Mouse (Mus musculus) embryonic facial prominence, embryonic 10.5 days (tissue): ENCODE measurements around the gene Tufm. TPM values are rescaled to one million over a fixed set of nuclear protein-coding genes. Genes with fewer than 3 reads are reported as not detected.
"Not testable (repeated sequence)": the region's sequence is repeated elsewhere in the genome, so short reads cannot be mapped to it uniquely, and the experiment has no call there.

Experiments
- DNase-seq: peaks from one replicate; pipeline ENCODE4 v3.0.0-alpha.2; 2017; ENCODE audit warnings: low spot score
- H3K27ac ChIP-seq: fragments of 300-500 bp; sonication (generic); replicated peaks from 2 replicates; pipeline ENCODE4 v1.5.1; 2016; ENCODE audit warnings: mild to moderate bottlenecking
- H3K27me3 ChIP-seq: fragments of 300-500 bp; sonication (generic); replicated peaks from 2 replicates; pipeline ENCODE4 v1.6.1; 2016; ENCODE audit warnings: low read depth, mild to moderate bottlenecking; ENCODE audit not compliant: poor library complexity, severe bottlenecking
- H3K36me3 ChIP-seq: fragments of 300-500 bp; sonication (generic); replicated peaks from 2 replicates; pipeline ENCODE4 v1.6.1; 2016; ENCODE audit warnings: mild to moderate bottlenecking, moderate library complexity
- H3K4me1 ChIP-seq: fragments of 300-500 bp; sonication (generic); 2 replicates; pipeline ENCODE4 v1.6.1; 2016
- H3K4me3 ChIP-seq: fragments of 300-500 bp; sonication (generic); 2 replicates; pipeline ENCODE4 v1.5.1; 2016; ENCODE audit warnings: mild to moderate bottlenecking, moderate library complexity
- H3K9me3 ChIP-seq: fragments of 300-500 bp; sonication (generic); 2 replicates; pipeline ENCODE4 v1.6.1; 2016; ENCODE audit warnings: mild to moderate bottlenecking
- WGBS: fragments of 180-500 bp; shearing (Covaris S2); methylation state at CpG from one replicate; pipeline ENCODE4 v1.1.7; 2016; 5-methylcytosine and 5-hydroxymethylcytosine counted together
- polyA plus RNA-seq: library from polyadenylated mRNA; unstranded; fragments of >200 nt; fragmentation: Nextera tagmentation; extraction: Ambion mirVana; gene quantifications from 2 replicates; pipeline ENCODE4 v1.2.1, GENCODE M21; 2016

Gene Tufm
- polyA plus RNA-seq, 1 experiment from 2014 or later, result 169 TPM

DNA sequence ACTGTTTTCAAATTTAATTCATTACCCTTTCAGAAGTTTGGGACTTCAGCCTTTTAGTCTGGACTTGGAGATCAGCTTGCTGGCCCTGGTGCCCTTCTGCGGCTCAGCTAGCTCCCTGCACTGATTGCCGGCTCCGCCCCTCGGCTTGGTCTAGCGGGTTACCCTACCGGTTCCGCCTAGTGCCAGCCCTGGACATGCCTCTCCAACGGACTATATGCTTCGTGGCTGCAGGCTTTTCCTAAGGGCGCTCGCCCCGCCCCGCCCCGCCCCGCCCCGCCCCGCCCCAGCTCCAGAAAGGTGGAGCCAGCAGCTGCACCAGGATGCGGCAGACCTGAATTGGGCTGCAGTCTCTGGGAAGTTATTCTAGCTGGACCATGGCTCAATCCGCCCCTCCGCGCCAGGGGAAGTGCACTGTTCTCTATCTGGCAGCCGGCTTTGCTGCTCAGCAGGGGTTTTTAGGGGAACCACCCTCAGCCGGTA is 4.7 kb upstream of the Tufm start:
- Histone ChIP-seq H3K27me3 (no peaks in the 10 kb centered on the region), H3K27ac (peak overlapping the region; percentile 73), H3K36me3 (no peaks in the 10 kb centered on the region), H3K4me3 (peak overlapping the region; percentile 54), H3K4me1 (peaks cover 11% of the 10 kb centered on the region), H3K9me3 (peaks cover 3% of the 10 kb centered on the region; the same call in 1 of the 2 replicates)
- WGBS, result under 1% methylated on average over 23 of the region's 23 CpGs
- DNase-seq, result peak; percentile 93

DNA sequence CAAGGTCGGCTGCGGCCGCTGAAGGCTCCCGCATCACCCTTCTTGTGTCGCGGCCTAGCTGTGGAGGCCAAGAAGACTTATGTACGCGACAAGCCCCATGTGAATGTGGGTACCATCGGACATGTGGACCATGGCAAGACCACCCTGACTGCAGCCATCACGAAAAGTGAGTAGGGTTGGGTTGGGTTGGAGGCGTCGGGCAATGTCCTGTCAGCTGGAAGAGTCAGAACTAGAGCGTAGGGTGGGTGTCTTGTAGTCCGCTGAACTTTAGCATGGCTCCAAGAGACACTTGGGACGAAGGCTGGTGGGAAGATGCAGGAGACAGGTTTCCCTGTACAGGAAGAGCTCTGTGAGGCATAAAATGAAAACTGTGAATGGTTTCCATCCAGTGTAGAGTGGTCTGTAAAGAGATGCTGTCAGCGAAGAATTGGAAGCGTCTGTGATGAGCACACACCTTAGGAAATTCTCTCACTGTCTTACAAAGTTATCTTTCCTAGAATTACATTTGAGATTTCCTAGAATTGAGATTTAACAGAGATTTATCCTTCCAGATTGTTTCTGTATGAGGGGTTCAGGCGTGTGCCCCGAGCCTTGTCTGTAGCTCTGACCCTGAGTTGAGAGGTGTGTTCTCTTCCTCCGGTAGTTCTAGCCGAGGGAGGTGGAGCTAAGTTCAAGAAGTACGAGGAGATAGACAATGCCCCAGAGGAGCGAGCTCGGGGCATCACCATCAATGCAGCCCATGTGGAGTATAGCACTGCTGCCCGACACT is 640 bp downstream of the Tufm start:
- not testable (repeated sequence) for H3K27me3 ChIP-seq, H3K9me3 ChIP-seq, DNase-seq
- Histone ChIP-seq H3K36me3 (peaks cover 45% of the 10 kb centered on the region), H3K27ac (peak overlapping the region; percentile 82), H3K4me1 (peaks cover 20% of the 10 kb centered on the region), H3K4me3 (peak overlapping the region; percentile 81)
- whole genome bisulfite sequencing, result 19% methylated on average over 25 of the region's 25 CpGs

DNA sequence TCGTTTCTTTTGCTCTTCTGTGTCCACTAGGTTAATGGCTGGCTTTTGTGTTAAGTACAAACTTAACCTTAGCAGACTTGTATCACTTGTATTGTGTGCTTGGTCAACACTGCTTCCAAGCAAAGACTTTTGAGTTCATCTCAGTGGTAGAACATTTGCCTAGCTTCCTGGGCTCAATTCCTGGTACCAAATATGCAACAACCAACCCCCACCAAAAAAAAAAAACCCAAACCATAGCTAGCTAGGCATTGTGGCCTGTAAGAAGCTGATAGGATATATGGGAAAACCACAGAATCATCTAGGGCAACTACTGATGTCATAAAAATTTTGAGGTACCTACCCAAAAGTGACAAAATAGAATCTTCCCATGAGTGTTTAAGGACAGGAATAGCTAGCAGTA is 3.8 kb downstream of the Tufm start:
- H3K4me3 ChIP-seq, result no peak overlapping the region
- no peak overlapping the region for H3K27ac ChIP-seq
- 88% methylated on average over 1 of the region's 1 CpGs for WGBS
- peaks cover 77% of the 10 kb centered on the region for H3K36me3 ChIP-seq
- no peaks in the 10 kb centered on the region for H3K27me3 ChIP-seq
- DNase-seq, result no peak
- H3K4me1 ChIP-seq, result peaks cover 15% of the 10 kb centered on the region
- no peaks in the 10 kb centered on the region for H3K9me3 ChIP-seq

DNA sequence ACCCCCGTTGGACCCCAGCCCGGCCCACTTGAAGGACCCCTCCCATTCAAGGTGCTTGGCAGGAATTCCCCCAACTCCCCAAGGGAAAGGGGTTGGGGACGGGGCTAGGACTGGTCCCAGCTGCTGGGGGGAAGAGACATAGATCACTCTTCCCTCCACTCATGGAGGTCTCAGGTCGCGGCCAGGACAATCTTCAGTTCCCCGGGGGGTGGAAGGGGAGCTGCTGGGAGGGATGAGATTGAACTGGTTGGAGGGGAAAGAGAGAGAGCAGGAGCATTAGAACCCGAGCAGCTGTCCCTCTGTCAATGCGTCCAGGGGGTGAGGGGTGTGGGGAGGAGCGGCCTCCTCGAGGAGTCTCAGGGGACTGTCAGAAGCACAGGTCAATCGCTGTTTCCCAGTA is 4.8 kb downstream of the Tufm start:
- peak overlapping the region; percentile 15; the same call in 1 of the 2 replicates for H3K4me3 ChIP-seq
- no peaks in the 10 kb centered on the region for H3K9me3 ChIP-seq
- no peak for DNase-seq
- no peaks in the 10 kb centered on the region for H3K27me3 ChIP-seq
- H3K27ac ChIP-seq, result no peak overlapping the region
- peaks cover 15% of the 10 kb centered on the region for H3K4me1 ChIP-seq
- 66% methylated on average over 11 of the region's 11 CpGs for WGBS
- H3K36me3 ChIP-seq, result peaks cover 87% of the 10 kb centered on the region

DNA sequence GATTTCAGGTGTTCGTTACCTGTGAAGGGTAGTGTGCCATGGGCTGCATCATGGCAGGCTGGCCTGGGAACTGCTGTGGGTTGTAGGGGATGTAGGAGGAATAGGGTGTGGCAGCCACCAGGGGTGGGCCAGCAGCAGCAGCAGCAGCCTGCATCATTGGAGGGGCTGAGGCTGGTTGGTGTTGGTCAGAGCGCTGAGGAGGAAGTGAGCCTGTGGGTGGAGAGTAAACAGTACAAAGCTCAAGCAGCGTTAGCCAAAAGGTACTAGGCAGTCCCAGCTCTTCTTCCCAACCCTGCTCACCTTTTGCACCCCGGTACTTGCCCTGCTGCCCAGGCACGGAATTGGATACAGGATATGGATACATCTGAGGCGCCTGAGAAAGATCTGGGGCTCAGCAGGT is 7.0 kb downstream of the Tufm start:
- 0 out of 2 replicates have a peak, but pooled peaks cover 4% of the 10 kb centered on the region for H3K4me1 ChIP-seq
- DNase-seq, result no peak
- no peaks in the 10 kb centered on the region for H3K27me3 ChIP-seq
- no peak overlapping the region for H3K27ac ChIP-seq
- peaks cover 100% of the 10 kb centered on the region for H3K36me3 ChIP-seq
- no peak overlapping the region for H3K4me3 ChIP-seq
- WGBS, result 86% methylated on average over 6 of the region's 6 CpGs
- H3K9me3 ChIP-seq, result no peaks in the 10 kb centered on the region

DNA sequence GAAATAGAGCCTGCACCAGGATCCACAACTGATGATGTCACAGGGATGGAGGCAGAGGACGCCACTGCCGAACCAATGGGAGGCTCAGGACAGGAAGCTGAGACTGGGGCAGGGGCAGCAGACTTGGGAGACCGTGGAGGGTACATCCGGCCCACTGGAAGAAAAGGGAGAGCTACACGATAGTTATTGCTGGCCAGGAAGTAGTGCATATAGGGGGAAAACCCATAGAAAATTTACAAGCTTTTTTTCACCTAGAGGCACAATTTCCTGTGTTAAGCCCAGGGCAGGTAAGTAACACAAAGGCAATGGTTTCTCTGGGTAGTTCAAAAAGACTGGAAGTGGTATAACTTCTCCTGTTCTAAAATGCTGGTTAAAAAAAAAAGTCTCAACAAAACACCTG is 9.3 kb downstream of the Tufm start:
- DNase-seq, result no peak
- Histone ChIP-seq H3K4me3 (no peak overlapping the region), H3K9me3 (no peaks in the 10 kb centered on the region), H3K36me3 (peaks cover 99% of the 10 kb centered on the region), H3K27me3 (no peaks in the 10 kb centered on the region), H3K27ac (no peak overlapping the region), H3K4me1 (peaks cover 10% of the 10 kb centered on the region)
- 89% methylated on average over 5 of the region's 5 CpGs for WGBS

DNA sequence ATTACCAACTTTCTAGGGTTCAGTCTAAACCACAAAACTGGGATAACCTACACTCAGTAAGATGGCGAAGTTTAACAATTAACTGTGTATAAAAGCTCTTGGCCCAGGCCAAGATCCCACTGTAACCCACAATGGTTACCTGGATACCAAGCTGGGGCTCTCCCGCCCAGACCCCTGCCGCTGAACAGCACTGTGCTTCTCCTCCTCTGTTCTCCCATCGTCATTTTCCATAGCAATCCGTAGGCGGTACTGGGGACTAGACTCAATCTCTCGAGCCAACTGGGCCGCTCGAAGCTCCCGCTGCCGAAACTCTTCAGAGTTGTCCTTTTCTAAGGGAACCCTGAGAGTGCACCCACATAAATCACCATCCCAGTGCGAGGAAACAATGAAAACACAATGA is 10.8 kb downstream of the Tufm start:
- WGBS, result 95% methylated on average over 12 of the region's 12 CpGs
- no peak for DNase-seq
- peaks cover 7% of the 10 kb centered on the region for H3K4me1 ChIP-seq
- H3K27ac ChIP-seq, result no peak overlapping the region
- peaks cover 84% of the 10 kb centered on the region for H3K36me3 ChIP-seq
- H3K9me3 ChIP-seq, result no peaks in the 10 kb centered on the region
- no peak overlapping the region for H3K4me3 ChIP-seq
- H3K27me3 ChIP-seq, result no peaks in the 10 kb centered on the region

DNA sequence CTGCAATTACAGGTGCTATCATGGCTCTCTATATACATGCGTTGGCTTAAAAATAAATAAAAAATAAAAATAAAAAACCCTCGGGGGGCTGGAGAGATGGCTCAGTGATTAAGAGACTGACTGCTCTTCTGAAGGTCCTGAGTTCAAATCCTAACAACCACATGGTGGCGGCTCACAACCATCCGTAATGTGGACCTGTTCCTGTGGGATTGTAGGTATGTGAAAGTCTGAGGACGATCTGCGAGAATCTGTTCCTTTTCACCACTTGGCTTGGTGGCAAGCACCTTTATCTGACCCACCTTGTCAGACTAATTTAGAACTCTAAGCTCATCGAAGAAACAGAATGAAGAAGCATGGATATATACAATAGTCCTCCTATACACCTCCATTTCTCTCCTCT is 12.3 kb downstream of the Tufm start:
- H3K9me3 ChIP-seq, result no peaks in the 10 kb centered on the region
- DNase-seq, result no peak
- no peaks in the 10 kb centered on the region for H3K27me3 ChIP-seq
- 95% methylated on average over 7 of the region's 7 CpGs for WGBS
- H3K27ac ChIP-seq, result no peak overlapping the region
- no peak overlapping the region for H3K4me3 ChIP-seq
- peaks cover 70% of the 10 kb centered on the region for H3K36me3 ChIP-seq
- H3K4me1 ChIP-seq, result peaks cover 13% of the 10 kb centered on the region

DNA sequence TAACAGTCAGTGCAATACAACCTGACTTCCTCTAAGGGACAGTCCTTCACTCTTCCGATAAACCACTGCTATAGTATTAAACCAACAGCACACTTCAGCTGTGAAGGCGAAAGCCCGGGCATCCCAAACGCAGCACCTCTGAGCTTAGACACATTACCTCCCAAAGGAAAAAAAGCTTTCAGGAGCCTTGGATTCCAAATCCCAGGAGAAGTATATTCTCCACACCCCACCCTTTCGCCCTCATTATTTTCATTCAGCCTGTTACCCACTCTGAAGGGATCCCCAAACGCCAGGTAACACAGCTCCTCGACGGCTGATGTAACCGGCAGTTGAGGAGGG is 14.5 kb downstream of the Tufm start:
- no peaks in the 10 kb centered on the region for H3K27me3 ChIP-seq
- no peak for DNase-seq
- peaks cover 47% of the 10 kb centered on the region for H3K36me3 ChIP-seq
- peaks cover 13% of the 10 kb centered on the region for H3K4me1 ChIP-seq
- H3K4me3 ChIP-seq, result peak overlapping the region; percentile 99
- WGBS, result 6% methylated on average over 9 of the region's 9 CpGs
- peak overlapping the region; percentile 100 for H3K27ac ChIP-seq
- no peaks in the 10 kb centered on the region for H3K9me3 ChIP-seq

DNA sequence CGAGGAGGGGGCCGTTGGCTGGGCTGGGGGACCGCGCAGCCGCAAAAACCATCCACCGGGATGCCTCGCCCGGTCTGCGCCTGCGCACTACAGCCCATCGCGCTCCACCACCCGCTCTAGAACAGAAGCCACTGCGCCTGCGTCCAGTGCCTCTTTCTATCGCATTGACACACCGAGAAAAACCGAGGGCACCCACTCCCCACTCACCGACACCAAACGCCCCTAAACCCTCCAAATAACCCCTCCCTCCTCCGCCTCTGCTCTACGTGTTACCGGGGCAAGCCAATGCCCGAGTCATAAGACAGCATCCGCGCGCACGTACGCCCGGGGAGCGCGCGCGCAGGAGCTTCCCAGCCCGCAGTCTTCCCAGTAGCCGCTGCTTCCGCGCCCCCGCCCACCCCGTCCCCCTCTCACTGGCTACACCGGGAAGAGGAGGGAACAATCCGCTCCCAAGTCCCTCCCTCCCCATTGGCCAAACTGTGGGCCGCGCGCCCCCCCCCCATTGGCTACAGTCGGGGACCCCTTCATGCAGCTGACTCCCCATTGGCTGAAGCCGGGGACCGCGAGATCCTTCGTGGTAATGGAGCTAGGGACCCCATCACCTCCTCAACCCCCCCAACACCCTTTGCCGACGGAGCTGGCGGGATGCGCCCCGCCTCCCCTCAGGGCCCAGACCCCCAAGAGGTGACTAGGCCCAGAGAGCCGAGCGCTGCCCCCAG is 15.0 kb downstream of the Tufm start:
- Histone ChIP-seq H3K9me3 (no peaks in the 10 kb centered on the region), H3K4me1 (peaks cover 13% of the 10 kb centered on the region), H3K4me3 (peak overlapping the region; percentile 99), H3K27me3 (no peaks in the 10 kb centered on the region), H3K36me3 (peaks cover 42% of the 10 kb centered on the region), H3K27ac (peak overlapping the region; percentile 100)
- DNase-seq, result peak; percentile 99
- WGBS, result under 1% methylated on average over 57 of the region's 57 CpGs

DNA sequence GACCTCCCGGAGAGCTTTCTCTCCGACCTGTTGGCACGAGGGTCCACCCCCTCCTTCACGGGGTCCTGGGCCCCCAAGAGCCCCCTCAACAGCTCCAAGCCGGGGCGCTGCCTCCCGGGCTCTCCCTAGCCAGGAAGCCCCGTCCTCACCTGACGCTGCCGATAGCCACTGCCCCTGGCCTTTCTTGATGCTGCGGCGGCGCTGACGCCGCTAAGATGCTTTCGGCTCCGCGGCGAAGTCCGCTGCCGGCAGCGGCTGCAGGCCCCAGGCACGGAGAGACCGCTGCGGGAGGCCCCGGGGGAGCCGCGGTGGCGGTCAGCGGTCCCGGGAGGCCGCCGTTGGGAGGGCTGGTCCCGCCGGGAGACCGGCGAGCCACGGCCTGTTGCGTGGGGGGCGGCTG is 15.6 kb downstream of the Tufm start:
- under 1% methylated on average over 40 of the region's 40 CpGs for WGBS
- Histone ChIP-seq H3K27ac (peak overlapping the region; percentile 100), H3K4me3 (peak overlapping the region; percentile 99), H3K27me3 (no peaks in the 10 kb centered on the region), H3K4me1 (peaks cover 13% of the 10 kb centered on the region), H3K9me3 (no peaks in the 10 kb centered on the region), H3K36me3 (peaks cover 36% of the 10 kb centered on the region)
- no peak for DNase-seq

DNA sequence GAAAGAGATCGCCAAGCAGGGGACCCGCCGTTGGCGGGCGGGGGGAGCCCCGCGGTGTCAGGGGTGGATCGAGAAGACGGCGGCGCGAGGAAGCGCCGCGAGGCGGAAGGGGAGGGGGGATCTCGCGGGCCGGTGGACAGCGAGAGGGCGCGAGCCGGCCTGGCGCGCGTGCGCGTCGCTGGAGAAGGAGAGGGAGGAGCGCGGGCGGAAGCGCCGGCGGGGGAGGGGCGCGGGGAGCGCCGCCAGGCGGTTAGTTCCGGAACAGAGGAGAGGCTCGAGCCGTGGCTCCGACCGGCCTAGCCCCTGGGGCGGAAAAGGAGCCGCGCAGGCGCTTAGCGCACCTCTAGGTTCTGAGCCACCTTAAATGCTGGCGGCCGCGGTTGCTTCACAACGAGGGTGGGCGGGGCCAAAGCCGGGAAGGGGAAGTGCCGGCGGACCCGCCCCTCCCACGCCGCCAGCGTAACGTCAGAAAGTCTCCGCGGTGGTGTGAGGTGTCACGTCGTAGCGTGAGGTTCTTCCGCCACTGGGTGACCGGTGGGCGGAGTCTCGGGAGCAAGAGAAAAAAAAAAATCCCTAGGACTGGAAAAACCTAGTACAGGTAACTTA is 16.2 kb downstream of the Tufm start, which contains the start of gene Atxn2l:
Gene Atxn2l, minus strand, starts transcription at position 165 of the 606 bp plus-strand sequence.
- peaks cover 30% of the 10 kb centered on the region for H3K36me3 ChIP-seq
- H3K9me3 ChIP-seq, result no peaks in the 10 kb centered on the region
- WGBS, result under 1% methylated on average over 69 of the region's 72 CpGs
- H3K4me1 ChIP-seq, result peaks cover 13% of the 10 kb centered on the region
- H3K27me3 ChIP-seq, result no peaks in the 10 kb centered on the region
- peak; percentile 99 for DNase-seq
- H3K27ac ChIP-seq, result peak within 1 kb of the TSS; percentile 100
- peak within 1 kb of the TSS; percentile 99 for H3K4me3 ChIP-seq
